Mouse (Mus musculus) frontal cortex, adult 2 months (tissue): ENCODE data around the gene Cfc1. TPM values are rescaled to one million over a fixed set of nuclear protein-coding genes. Genes with fewer than 3 reads are reported as not detected.
A peak's percentile ranks its signal among the peaks of the same experiment; 100 is the strongest.
"Not testable (repeated sequence)": the region's sequence is repeated elsewhere in the genome, so short reads cannot be mapped to it uniquely, and the experiment has no call there.

Source experiments
- DNase-seq, 2 experiments: peaks; one replicate each; pipeline ENCODE4 v3.0.0; 2022; ENCODE audit warnings: low spot score in 1 of 2; ENCODE audit errors: extremely low spot score in 1 of 2
- polyA plus RNA-seq: library from polyadenylated mRNA; depleted of rRNA; stranded (reverse); fragments of >200 nt; gene quantifications from 2 replicates; pipeline ENCODE4 v1.2.3, GENCODE M21; 2012; rRNA removed

Cfc1 gene
- polyA plus RNA-seq, result not detected in 2 replicates

DNA sequence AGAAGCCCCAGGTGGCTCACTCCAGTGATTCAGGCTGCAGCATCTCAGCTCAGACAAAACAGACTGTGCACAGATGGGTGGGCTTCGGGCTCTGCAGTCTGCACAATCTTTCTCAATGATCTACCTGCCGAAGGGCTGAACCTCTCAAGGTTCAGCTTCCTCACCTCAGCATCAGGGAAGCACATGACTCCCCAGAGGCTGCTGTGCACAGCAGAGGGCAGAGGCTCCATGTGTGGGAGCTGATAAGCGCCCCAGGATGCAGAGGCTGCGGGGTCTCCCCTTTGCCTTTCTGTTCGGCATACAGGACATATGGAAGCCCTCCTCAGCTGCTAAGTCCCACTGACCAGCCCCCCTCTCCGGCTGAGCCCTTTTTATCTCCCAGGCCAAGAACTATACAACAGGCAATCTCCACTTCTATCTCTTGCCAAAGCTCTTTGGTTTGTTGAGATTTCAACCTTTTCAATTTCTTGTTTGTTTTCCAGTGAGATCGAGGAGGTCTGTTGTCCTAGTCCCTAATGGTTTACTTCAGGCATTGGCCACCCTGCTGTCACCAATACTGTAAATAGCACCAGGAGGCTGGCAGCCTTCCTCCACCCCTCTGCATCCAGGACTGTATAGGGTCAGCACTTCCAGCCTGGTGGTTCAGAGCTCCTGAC lies at the start of gene Cfc1:
TSS of gene Cfc1 (plus strand) at position 606 of the 656 bp plus-strand sequence.
- DNase-seq, result not testable (repeated sequence)

- no peak for DNase-seq
Measured at GRCm38 (mm10) chr1:34487383-34487782, 48.1 kb upstream of the Cfc1 start.

DNA sequence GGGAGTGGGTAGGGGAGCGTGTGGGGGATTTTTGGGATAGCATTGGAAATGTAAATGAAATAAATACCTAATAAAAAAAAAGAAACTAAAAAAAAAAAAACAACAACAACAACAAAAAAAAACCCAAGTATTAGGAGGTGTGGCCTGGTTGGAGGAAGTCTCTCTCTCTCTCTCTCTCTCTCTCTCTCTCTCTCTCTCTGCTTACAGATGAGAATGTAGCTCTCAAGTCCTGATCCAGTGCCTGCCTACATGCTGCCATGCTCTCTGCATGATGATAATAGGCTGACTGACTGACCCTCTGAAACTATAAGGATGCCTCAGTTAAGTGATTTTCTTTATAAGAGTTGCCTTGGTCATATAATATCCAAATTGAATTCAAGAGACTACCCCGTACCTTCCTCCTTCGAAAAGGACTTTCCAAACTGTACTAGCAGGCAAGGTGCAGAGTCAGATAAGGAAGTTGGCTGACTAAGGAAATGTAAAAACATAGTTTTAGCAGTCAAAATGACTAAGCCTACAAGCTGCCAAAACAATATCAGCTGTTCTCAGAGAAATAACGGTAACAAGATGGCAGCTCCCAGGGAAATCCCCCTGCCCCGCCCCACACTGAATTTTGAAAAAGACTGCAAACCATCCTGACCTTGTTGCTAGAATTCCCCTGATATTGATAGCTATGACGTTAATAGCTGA lies 45.5 kb upstream of the Cfc1 start:
- DNase-seq, result no peak

DNA sequence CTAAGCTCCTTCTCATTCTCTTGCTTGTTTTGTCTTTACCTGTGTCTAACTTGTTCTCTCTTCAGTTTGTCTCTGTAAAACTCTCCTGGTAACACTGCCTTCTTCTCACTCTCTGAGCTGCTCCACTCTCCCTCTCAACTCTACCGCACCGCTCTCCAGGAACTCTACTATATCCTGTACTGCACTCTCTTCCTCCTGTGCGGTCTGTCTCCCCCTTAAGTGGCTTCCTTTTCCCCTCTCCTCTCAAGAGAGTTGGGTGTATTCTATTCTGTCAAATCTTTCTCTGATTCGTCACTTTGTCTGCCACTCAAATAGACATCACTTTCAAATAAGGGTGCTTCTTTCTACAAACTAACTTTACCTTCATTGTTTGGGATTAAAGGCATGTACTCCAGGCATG lies 44.0 kb upstream of the Cfc1 start:
- no peak for DNase-seq

DNA sequence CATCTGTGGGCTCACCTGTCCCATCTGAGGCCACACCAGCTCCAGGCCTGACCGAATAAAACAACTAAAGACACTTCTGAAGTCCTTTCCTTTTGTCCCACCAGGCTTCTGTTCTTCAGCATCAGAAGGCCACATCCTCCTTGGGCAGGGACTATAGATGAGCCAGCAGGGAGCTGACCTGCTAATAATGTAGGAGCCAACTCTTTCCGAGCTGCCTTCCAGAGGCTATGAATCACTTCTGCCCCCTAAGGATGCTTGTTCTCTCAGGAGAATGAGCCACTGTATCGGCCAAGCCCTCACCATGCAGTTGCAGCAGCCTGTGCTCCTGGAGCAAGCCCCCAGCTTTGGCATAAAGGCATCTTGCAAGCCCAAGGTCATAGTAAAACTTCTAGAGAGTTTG lies 32.5 kb upstream of the Cfc1 start:
- DNase-seq, result no peak

DNA sequence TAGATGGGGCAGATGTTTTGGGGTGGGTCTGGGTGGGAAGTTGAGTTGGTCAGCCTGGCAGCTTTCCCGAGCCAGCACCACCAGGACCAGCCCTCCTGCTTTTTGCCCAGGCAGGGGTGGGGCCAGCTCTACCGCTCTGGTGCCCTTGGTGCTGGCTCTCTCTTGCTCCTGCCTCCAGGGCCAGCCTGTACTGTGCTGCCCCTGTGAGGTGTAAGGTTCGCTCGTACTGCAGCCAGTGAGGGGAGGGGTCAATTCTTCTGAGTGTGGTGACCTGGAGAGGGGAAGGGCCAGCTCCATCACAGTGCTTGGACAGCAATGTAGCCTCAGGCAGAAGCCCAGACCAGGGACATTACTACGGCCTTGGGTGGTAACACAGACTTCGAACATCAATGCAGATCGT lies 30.1 kb upstream of the Cfc1 start:
- DNase-seq, result no peak

DNA sequence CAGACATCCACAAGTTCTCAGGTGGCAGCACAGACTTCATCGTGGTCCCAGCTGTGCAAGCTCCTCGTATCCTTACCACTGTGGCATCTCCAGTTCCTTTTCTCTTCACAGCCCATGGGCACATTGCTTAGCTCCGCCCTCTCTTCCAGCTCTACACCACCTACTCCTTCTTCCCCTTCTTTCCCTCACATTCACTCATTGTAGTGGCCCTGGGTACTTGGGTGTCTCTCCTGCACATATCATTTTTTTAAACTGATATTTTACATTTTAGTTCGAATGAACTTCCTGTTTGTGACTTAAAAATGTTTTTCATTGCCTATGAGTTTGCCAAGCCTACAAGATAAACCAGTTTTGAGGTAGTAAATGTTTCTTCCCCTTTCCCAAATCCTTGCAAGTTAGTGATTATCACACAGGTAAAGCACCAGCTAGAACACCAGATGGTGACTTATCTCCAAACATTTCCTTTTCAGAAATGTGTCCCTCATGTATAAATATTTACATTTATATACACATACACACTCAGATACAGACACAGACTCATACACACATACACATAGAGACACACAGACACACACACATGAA lies 29.4 kb upstream of the Cfc1 start:
- no peak for DNase-seq

- DNase-seq, result no peak
Measured at GRCm38 (mm10) chr1:34507986-34508385, 27.5 kb upstream of the Cfc1 start.

GRCm38 (mm10) chr1:34510575-34510981 lies 24.9 kb upstream of the Cfc1 start:
- DNase-seq, result no peak

DNA sequence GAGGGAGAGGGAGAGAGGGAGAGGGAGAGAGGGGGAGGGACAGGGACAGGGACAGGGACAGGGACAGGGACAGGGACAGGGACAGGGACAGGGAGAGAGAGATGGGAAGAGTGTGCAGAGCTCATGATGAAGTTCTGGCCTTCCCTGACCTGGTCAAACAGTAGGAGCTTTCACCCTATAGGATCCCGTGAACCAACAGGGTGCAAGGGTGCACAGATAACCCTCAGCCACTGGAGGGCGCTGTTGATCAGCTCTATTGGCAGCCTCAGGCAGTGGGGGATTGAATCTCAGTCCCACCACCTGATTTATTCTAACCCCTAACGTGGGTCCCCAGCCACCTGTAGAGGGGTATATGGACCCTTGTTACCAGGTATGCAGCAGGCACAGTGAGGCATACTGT lies 24.4 kb upstream of the Cfc1 start:
- DNase-seq, result peak in 1 of 2 experiments; percentile 58

GRCm38 (mm10) chr1:34513068-34513467 lies 22.4 kb upstream of the Cfc1 start:
- DNase-seq, result no peak

GRCm38 (mm10) chr1:34516595-34516994 lies 18.9 kb upstream of the Cfc1 start:
- DNase-seq, result no peak

- DNase-seq, result not testable (repeated sequence)
Measured at GRCm38 (mm10) chr1:34517297-34517696, 18.2 kb upstream of the Cfc1 start.

- not testable (repeated sequence) for DNase-seq
Measured at GRCm38 (mm10) chr1:34517797-34518196, 17.7 kb upstream of the Cfc1 start.

DNA sequence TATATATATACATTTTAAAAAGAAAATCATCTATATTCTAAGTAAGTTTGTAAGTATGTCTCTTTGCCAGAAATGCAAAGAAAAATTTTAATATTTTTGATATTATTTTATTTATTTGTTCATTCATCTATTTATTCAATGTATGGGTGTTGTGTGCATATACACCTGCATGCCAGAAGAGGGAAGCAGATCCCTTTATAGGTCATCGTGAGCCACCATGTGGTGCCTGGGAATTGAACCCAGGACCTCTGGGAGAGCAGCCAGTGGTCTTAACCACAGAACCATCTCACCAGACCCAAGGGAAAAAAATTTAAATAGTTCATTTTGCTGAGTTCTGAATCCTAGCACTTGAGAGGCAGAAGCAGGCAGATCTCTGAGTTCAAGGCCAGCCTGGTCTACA lies 17.2 kb upstream of the Cfc1 start:
- no peak for DNase-seq

DNA sequence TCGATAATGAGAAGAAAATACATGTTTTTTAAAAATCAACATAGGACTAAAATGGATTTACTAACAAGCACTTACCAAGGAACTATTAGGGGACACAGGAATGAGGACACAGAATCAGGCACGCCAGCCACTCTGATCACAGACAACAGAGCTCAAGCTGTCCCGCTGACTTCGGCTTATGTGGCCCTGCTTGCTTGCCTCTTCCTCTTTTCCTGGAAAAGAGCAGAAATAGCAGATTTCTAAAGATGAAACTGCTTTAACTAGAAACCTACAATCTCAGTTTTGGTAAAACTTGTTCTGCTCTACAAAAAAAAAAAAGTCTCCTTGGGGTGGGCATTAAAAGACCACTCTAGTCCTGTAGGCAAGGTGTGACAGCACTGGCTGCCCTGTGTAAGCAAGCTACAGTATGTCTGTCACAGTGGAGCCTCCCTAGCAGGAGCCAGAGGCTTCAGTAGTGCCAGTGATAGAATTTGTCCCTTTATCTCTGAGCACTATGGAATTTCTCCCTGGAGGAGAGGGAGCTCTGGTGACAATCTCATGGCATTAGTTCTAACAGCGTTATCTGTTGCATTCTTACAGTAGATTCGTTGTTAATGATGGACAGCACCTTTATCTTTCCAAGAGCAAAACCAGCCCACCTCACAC lies 13.1 kb upstream of the Cfc1 start:
- DNase-seq, result no peak

- DNase-seq, result no peak
Measured at GRCm38 (mm10) chr1:34522850-34523244, 12.6 kb upstream of the Cfc1 start.

DNA sequence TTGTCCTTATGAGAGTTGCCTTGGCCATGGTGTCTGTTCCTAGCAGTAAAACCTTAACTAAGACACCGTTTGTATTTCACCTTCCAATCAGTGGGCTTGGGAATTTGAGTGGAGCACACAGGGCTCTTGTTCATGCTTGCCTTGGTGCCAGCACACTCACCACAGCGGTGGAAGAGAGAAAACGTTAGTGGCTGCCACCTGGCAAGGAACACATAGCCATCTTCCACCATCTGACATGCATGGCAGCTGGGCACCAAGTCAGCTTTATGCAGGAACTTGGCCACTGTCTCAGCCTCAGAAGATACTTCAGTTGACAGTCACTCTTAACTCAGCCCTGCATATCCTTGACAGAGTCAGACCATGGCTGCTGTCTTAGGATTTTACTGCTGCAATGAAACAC lies 11.8 kb upstream of the Cfc1 start:
- no peak for DNase-seq

GRCm38 (mm10) chr1:34534574-34534973 lies 874 bp upstream of the Cfc1 start:
- not testable (repeated sequence) for DNase-seq

DNA sequence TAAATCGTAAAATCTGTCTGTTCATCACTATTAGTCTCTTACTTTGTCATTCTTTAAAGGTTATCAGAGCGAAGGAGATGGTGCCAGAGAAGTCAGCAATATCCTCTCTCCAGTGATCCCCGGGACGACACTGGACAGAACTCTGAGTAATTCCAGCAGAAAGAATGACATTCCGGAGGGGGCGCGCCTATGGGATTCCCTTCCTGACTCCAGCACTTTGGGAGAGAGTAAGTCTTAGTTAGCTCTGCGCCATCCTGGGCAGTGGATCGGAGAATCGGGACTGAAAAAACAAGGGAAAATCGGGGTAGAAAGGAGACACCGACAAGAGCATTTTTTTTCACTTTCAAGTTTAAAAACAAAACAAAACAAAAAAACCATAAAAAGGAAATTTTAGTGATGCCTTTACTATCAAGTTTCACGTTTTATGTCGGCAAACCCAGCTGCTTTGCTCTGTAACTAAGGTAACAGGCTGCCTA lies 881 bp downstream of the Cfc1 start:
- DNase-seq, result no peak

GRCm38 (mm10) chr1:34536767-34537485 lies 1.5 kb downstream of the Cfc1 start:
- DNase-seq, result no peak
